8 mouse cellular contexts compared by ENCODE assay signal in genomic region chr9:114690119-114690601, GRCm38 (mm10). TPM values are rescaled to one million over a fixed set of nuclear protein-coding genes. Genes with fewer than 3 reads are reported as not detected.
A peak's percentile ranks its signal among the peaks of the same experiment; 100 is the strongest.
DNase-seq lines count a peak whose midpoint lies in the region; ATAC-seq and TF ChIP-seq lines count a peak whose summit lies in the region.

No protein-coding gene starts in this region.

- 9% methylated on average over 10 of the region's 10 CpGs for WGBS in heart, embryonic 11.5 days (ENCODE audit: insufficient replicate concordance)
- WGBS in hindbrain, embryonic 13.5 days = 6% methylated on average over 10 of the region's 10 CpGs
- 51% methylated on average over 10 of the region's 10 CpGs for WGBS in thymus, adult 2 months

- TF ChIP-seq CTCF in cortical plate, adult 2 months (IDR thresholded peaks at IDR 0.05; ENCODE audit: extremely low read depth, insufficient read depth, low read length) = no peak
- TF ChIP-seq CTCF in thymus, adult 2 months (IDR thresholded peaks at IDR 0.05; ENCODE audit: borderline replicate concordance, control insufficient read depth, extremely low read depth, insufficient read depth, low read length, poor library complexity) = no peak

- ATAC-seq in heart, embryonic 11.5 days (replicated peaks; ENCODE audit: insufficient number of reproducible peaks, low FRiP score, low TSS enrichment) = no peak
- ATAC-seq in hindbrain, embryonic 13.5 days (ENCODE audit: low FRiP score) = no peak

- H3K9ac ChIP-seq in heart, embryonic 11.5 days (ENCODE audit: low read depth, low read length) = peak overlapping the region; percentile 54
- H3K9ac ChIP-seq in hindbrain, embryonic 13.5 days = peak overlapping the region; percentile 97

- DNase-seq in heart, postnatal 36 days = no peak
- DNase-seq in lung, postnatal 25 days (ENCODE audit: low spot score) = peak; percentile 26
- no peak for DNase-seq in testis, postnatal 14 days (ENCODE audit: low spot score)
- DNase-seq in thymus, postnatal 10 days (ENCODE audit: low spot score in 2 of 2) = no peak
- DNase-seq in thymus, adult 2 months = no peak

- peak overlapping the region; percentile 79 for H3K4me3 ChIP-seq in heart, embryonic 11.5 days (ENCODE audit: low read depth, low read length)
- H3K4me3 ChIP-seq in cortical plate, adult 2 months (ENCODE audit: insufficient read depth, low read length) = peak overlapping the region; percentile 23
- peak overlapping the region; percentile 98 for H3K4me3 ChIP-seq in hindbrain, embryonic 13.5 days
- H3K4me3 ChIP-seq in thymus, adult 2 months (ENCODE audit: control insufficient read depth, insufficient read depth, low read length) = no peak overlapping the region

- TF ChIP-seq POLR2A in cortical plate, adult 2 months (IDR thresholded peaks at IDR 0.05; ENCODE audit: extremely low read depth, insufficient read depth, low read length) = no peak
- no peak for TF ChIP-seq POLR2A in thymus, adult 2 months (IDR thresholded peaks at IDR 0.05; ENCODE audit: control insufficient read depth, extremely low read depth, insufficient read depth, low read length, poor library complexity)

- peaks cover 17% of the 10 kb centered on the region for H3K4me1 ChIP-seq in heart, embryonic 11.5 days (ENCODE audit: control insufficient read depth, insufficient read depth, low read length)
- peaks cover 2% of the 10 kb centered on the region; the same call in 1 of the 2 replicates for H3K4me1 ChIP-seq in cortical plate, adult 2 months (ENCODE audit: control insufficient read depth, insufficient read depth, low read length)
- H3K4me1 ChIP-seq in hindbrain, embryonic 13.5 days (replicated peaks) = peaks cover 36% of the 10 kb centered on the region
- H3K4me1 ChIP-seq in thymus, adult 2 months (replicated peaks; ENCODE audit: control insufficient read depth, insufficient read depth, low read length) = peaks cover 15% of the 10 kb centered on the region

- H3K36me3 ChIP-seq in heart, embryonic 11.5 days (ENCODE audit: control insufficient read depth, insufficient read depth, low read length) = peaks cover 16% of the 10 kb centered on the region
- H3K36me3 ChIP-seq in hindbrain, embryonic 13.5 days = peaks cover 34% of the 10 kb centered on the region
- no peaks in the 10 kb centered on the region for H3K36me3 ChIP-seq in thymus, adult 2 months (ENCODE audit: control insufficient read depth, insufficient read depth, low read length)

- H3K9me3 ChIP-seq in heart, embryonic 11.5 days (replicated peaks; ENCODE audit: control insufficient read depth, low read length) = no peaks in the 10 kb centered on the region
- no peaks in the 10 kb centered on the region for H3K9me3 ChIP-seq in hindbrain, embryonic 13.5 days

- intact Hi-C loops in heart, postnatal 36 days (cut with DNase I) = no loop called here

- no peaks in the 10 kb centered on the region for H3K27me3 ChIP-seq in heart, embryonic 11.5 days (ENCODE audit: control insufficient read depth, insufficient read depth, low read length)
- no peaks in the 10 kb centered on the region for H3K27me3 ChIP-seq in hindbrain, embryonic 13.5 days
- H3K27me3 ChIP-seq in thymus, adult 2 months (ENCODE audit: control insufficient read depth, insufficient read depth, low read length) = no peaks in the 10 kb centered on the region

- no peak overlapping the region for H3K27ac ChIP-seq in heart, embryonic 11.5 days (ENCODE audit: low read depth, low read length)
- no peak overlapping the region for H3K27ac ChIP-seq in cortical plate, adult 2 months (ENCODE audit: insufficient read depth, low read length)
- peak overlapping the region; percentile 99; the same call in 1 of the 2 replicates for H3K27ac ChIP-seq in hindbrain, embryonic 13.5 days
- H3K27ac ChIP-seq in thymus, adult 2 months (ENCODE audit: control insufficient read depth, insufficient read depth, low read length) = no peak overlapping the region

- H3K4me2 ChIP-seq in heart, embryonic 11.5 days = peak overlapping the region; percentile 84
- H3K4me2 ChIP-seq in hindbrain, embryonic 13.5 days = peak overlapping the region; percentile 82

RNA-seq across cellular contexts. Expression of gene Dync1li1, which starts 1.6 kb away (rescaled TPM):
- polyA plus RNA-seq in heart, embryonic 11.5 days (2014; fragmentation: Nextera tagmentation; extraction: Ambion mirVana) = 66.9 and 76.1 TPM in 2 replicates
- 10 to 100 TPM; 69.9 to 88.1 TPM for total RNA-seq in heart, postnatal 36 days (2021)
- polyA plus RNA-seq in cortical plate, adult 2 months (2012; rRNA removed) = 57.8 and 57.9 TPM in 2 replicates
- polyA plus RNA-seq in hindbrain, embryonic 13.5 days (2015; fragmentation: Nextera tagmentation; extraction: Ambion mirVana) = 124 and 148 TPM in 2 replicates
- 20.8 and 23.5 TPM in 2 replicates for polyA plus RNA-seq in thymus, adult 2 months (2012; rRNA removed)

RNA-seq across cellular contexts. Expression of gene Cmtm6, which starts 40.8 kb away (rescaled TPM):
- polyA plus RNA-seq in heart, embryonic 11.5 days (2014; fragmentation: Nextera tagmentation; extraction: Ambion mirVana) = 35.6 and 39.5 TPM in 2 replicates
- total RNA-seq in heart, postnatal 36 days (2021) = 10 to 100 TPM; 22.3 to 22.4 TPM
- 22.8 and 23.8 TPM in 2 replicates for polyA plus RNA-seq in cortical plate, adult 2 months (2012; rRNA removed)
- 20.5 and 21.8 TPM in 2 replicates for polyA plus RNA-seq in hindbrain, embryonic 13.5 days (2015; fragmentation: Nextera tagmentation; extraction: Ambion mirVana)
- polyA plus RNA-seq in thymus, adult 2 months (2012; rRNA removed) = 72.4 and 76.2 TPM in 2 replicates

RNA-seq across cellular contexts. Expression of gene Cnot10, which starts 50.2 kb away (rescaled TPM):
- 37.5 and 40.8 TPM in 2 replicates for polyA plus RNA-seq in heart, embryonic 11.5 days (2014; fragmentation: Nextera tagmentation; extraction: Ambion mirVana)
- 10 to 100 TPM; 21.2 to 23.0 TPM for total RNA-seq in heart, postnatal 36 days (2021)
- polyA plus RNA-seq in cortical plate, adult 2 months (2012; rRNA removed) = 82.6 and 83.9 TPM in 2 replicates
- polyA plus RNA-seq in hindbrain, embryonic 13.5 days (2015; fragmentation: Nextera tagmentation; extraction: Ambion mirVana) = 54.7 and 59.0 TPM in 2 replicates
- 42.6 and 45.2 TPM in 2 replicates for polyA plus RNA-seq in thymus, adult 2 months (2012; rRNA removed)
